ENCODE assay signal across 18 mouse cellular contexts in genomic region chr13:97489721-97490120, GRCm38 (mm10).
A peak's percentile ranks its signal among the peaks of the same experiment; 100 is the strongest.
DNase-seq lines count a peak whose midpoint lies in the region; ATAC-seq and TF ChIP-seq lines count a peak whose summit lies in the region.
"Had no signal": no experiment of that assay in that cellular context is flagged by ENCODE, and none has a peak within 500 bp of the region (broad histone marks: within the 10 kb centered on the region; RNA-seq: fewer than 3 reads in every experiment).

No protein-coding gene starts in this region.

- 0 out of 2 replicates have a peak, but pooled peaks cover 5% of the 10 kb centered on the region for H3K27me3 ChIP-seq in hindbrain, embryonic 10.5 days (ENCODE audit: insufficient read depth, poor library complexity, severe bottlenecking)
- no peaks in the 10 kb centered on the region for H3K27me3 ChIP-seq in hindbrain, embryonic 12.5 days
- no peaks in the 10 kb centered on the region for H3K27me3 ChIP-seq in E14TG2a.4 (ENCODE audit: insufficient read depth, low read length)
- H3K27me3 ChIP-seq: CH12.LX; forebrain, embryonic 15.5 days had no signal

- no peak overlapping the region for H3K9ac ChIP-seq in hindbrain, embryonic 12.5 days
- H3K9ac ChIP-seq in ES-E14 (ENCODE audit: insufficient read depth, low read depth, low read length, poor library complexity, severe bottlenecking): peak overlapping the region; percentile 73
- H3K9ac ChIP-seq: forebrain, embryonic 15.5 days; heart, embryonic 13.5 days; hindbrain, embryonic 14.5 days had no signal

- H3K9me3 ChIP-seq in hindbrain, embryonic 10.5 days: no peaks in the 10 kb centered on the region
- no peaks in the 10 kb centered on the region for H3K9me3 ChIP-seq in hindbrain, embryonic 12.5 days (replicated peaks)
- H3K9me3 ChIP-seq in E14TG2a.4 (ENCODE audit: low read length) (no peaks in the 10 kb centered on the region), ES-E14 (ENCODE audit: control insufficient read depth, insufficient read depth, low read depth, low read length) (no peaks in the 10 kb centered on the region)
- H3K9me3 ChIP-seq: forebrain, embryonic 15.5 days; heart, embryonic 13.5 days had no signal

- H3K27ac ChIP-seq in hindbrain, embryonic 10.5 days: 0 out of 2 replicates have a peak overlapping the region, but pooled peaks have one; percentile 9
- no peak overlapping the region for H3K27ac ChIP-seq in hindbrain, embryonic 12.5 days
- H3K27ac ChIP-seq in ES-E14 (ENCODE audit: insufficient read depth, low read depth, low read length, poor library complexity, severe bottlenecking): peak overlapping the region; percentile 78
- H3K27ac ChIP-seq: forebrain, embryonic 15.5 days; heart, embryonic 13.5 days; hindbrain, embryonic 14.5 days had no signal

- no peak for DNase-seq in hindbrain, embryonic 10.5 days (ENCODE audit: low spot score)
- no peak for DNase-seq in ES-E14 (ENCODE audit: low read depth, low spot score)
- DNase-seq in retina, embryonic 14.5 days (ENCODE audit: low spot score): peak; percentile 62
- DNase-seq in right cerebral cortex, postnatal 25 days: no peak
- no peak for DNase-seq in urinary bladder, postnatal 14 days (ENCODE audit: low spot score)
- DNase-seq: adrenal gland, postnatal 10 days; cerebellum, adult 11-12 months; cerebellum, adult 9-10 months; cerebellum, postnatal 25 days; gastrocnemius, postnatal 14 days; heart, postnatal 36 days had no signal

- WGBS in hindbrain, embryonic 10.5 days: 77% methylated on average over 4 of the region's 4 CpGs
- 74% methylated on average over 4 of the region's 4 CpGs for WGBS in hindbrain, embryonic 12.5 days

- no peak overlapping the region for H3K4me3 ChIP-seq in hindbrain, embryonic 10.5 days
- no peak overlapping the region for H3K4me3 ChIP-seq in hindbrain, embryonic 12.5 days
- H3K4me3 ChIP-seq in E14TG2a.4 (replicated peaks; ENCODE audit: low read length) (peak overlapping the region; percentile 96), ES-E14 (ENCODE audit: insufficient read depth in 1 of 2, low read depth in 1 of 2, low read length in 2 of 2, poor library complexity in 1 of 2, severe bottlenecking in 1 of 2) (peak overlapping the region in 1 of 2 experiments; percentile 43; a peak in 1 of 4 replicates)
- H3K4me3 ChIP-seq: forebrain, embryonic 15.5 days; heart, embryonic 13.5 days had no signal

- in situ Hi-C loops in ES-E14 (cut with MboI; ENCODE audit: low sequenced_read_pairs in 2 of 2, unreplicated experiment in 2 of 2): loop anchor here (10.0 to 25.0 kb wide), 2 partner anchors 252 to 255 kb away; partner anchors contain the start of gene Enc1 (in 1 of the 2)

- no peak overlapping the region for H3K4me2 ChIP-seq in hindbrain, embryonic 12.5 days (replicated peaks)
- H3K4me2 ChIP-seq: forebrain, embryonic 15.5 days; heart, embryonic 13.5 days; hindbrain, embryonic 14.5 days had no signal

- H3K4me1 ChIP-seq in hindbrain, embryonic 10.5 days (replicated peaks): peaks cover 53% of the 10 kb centered on the region
- peaks cover 33% of the 10 kb centered on the region for H3K4me1 ChIP-seq in hindbrain, embryonic 12.5 days
- H3K4me1 ChIP-seq in E14TG2a.4 (replicated peaks; ENCODE audit: low read depth, low read length) (peaks cover 89% of the 10 kb centered on the region), ES-E14 (ENCODE audit: control insufficient read depth in 2 of 2, insufficient read depth in 2 of 2, low read length in 2 of 2, poor library complexity in 1 of 2) (peaks cover 3 to 7% of the 10 kb centered on the region in 2 experiments; a peak in 1 of 4 replicates)

- H3K36me3 ChIP-seq in hindbrain, embryonic 10.5 days: no peaks in the 10 kb centered on the region
- H3K36me3 ChIP-seq in hindbrain, embryonic 12.5 days: no peaks in the 10 kb centered on the region
- H3K36me3 ChIP-seq in E14TG2a.4 (ENCODE audit: insufficient read depth, low read length): peaks cover 99% of the 10 kb centered on the region
- peaks cover 64% of the 10 kb centered on the region for H3K36me3 ChIP-seq in ES-E14 (ENCODE audit: control insufficient read depth, insufficient read depth, low read length, poor library complexity, severe bottlenecking)
- H3K36me3 ChIP-seq: forebrain, embryonic 15.5 days; heart, embryonic 13.5 days had no signal

- no peak for ATAC-seq in hindbrain, embryonic 12.5 days (ENCODE audit: low FRiP score)
- ATAC-seq: forebrain, embryonic 15.5 days; intestine, postnatal 0 days had no signal

- TF ChIP-seq CTCF in E14TG2a.4 (conservative IDR thresholded peaks at IDR 0.05; ENCODE audit: low read length): no peak

TF ChIP-seq in ES-E14, 5 proteins besides CTCF, POLR2A, EP300 and RAD21:
- TF ChIP-seq HCFC1 (IDR thresholded peaks at IDR 0.05; ENCODE audit: borderline replicate concordance, insufficient read depth, low read length): no peak
TF ChIP-seq in ES-E14: peak in this region for 0.
